Mouse (Mus musculus) urinary bladder, postnatal 14 days (tissue): ENCODE data around the gene 1700129C05Rik.

Source experiments
- DNase-seq: peaks from one replicate; pipeline ENCODE4 v3.0.0; 2021; ENCODE audit warnings: low spot score

1700129C05Rik gene

DNA sequence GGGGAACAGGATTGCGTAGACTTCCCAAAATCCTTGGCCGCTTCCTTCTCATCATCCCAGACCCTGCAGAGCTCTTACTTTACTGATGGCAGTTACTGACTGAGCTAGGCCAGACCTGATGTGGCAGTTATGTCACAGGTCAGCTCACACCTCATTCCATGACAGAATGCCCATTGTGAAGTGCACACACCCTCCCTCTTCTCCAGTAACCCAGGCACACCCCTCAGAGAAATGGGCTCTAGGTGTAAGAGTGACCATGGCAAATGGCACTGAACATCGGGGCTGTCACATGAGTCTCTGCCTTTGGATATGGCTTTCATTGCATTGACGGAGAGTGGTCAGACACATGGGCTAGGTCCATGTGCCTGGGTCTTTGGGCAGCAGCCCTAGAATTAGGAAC lies at the start of gene 1700129C05Rik:
TSS of gene 1700129C05Rik (minus strand) at position 101 of the 400 bp plus-strand sequence.
- DNase-seq: no peak

DNA sequence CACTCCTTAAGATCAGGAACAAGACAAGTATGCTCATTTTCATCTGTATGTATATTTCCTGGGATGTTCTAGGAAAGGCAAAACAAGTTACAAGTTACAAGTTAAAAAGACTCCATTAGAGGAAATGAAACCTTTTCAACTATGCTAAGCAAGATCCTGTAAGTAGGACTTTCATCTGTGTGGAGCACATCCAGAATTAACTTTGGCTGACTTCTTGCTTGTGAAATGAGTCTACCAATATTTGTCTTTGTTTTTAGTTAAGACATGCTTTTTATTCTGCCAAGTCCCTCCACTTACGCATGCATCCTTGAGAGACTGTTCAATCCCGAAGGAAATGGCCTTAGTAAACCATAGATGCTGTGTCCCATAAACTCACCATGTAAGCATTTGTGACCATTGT lies 43.4 kb upstream of the 1700129C05Rik start:
- no peak for DNase-seq

- no peak for DNase-seq
Observed at GRCm38 (mm10) chr14:59185514-59185913, 42.8 kb upstream of the 1700129C05Rik start.

DNA sequence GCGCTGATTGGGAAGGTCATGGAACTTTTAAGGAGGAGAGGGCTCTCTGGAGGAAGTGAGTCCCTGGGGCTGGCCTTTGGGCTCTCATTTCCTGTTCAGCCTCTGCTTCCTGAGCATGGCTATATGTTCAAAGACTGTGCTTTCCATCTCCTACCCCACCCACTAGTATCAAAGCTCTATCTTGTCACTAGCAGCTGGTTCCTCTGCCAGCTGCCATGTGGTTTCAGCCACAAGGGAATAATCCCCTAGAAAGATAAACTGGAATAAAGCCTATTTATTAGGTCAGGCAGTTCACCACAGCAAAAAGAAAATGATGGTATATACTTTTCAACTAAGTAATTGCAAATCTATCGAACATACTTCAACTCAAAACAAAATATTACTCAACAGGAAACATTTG lies 40.0 kb upstream of the 1700129C05Rik start:
- no peak for DNase-seq

- DNase-seq: no peak
Observed at GRCm38 (mm10) chr14:59178649-59179048, 36.0 kb upstream of the 1700129C05Rik start, which contains the start of gene Gm5142. Gene Gm5142, minus strand, starts transcription at chr14:59178749.

GRCm38 (mm10) chr14:59157016-59157698 lies 14.5 kb upstream of the 1700129C05Rik start:
- no peak for DNase-seq

DNA sequence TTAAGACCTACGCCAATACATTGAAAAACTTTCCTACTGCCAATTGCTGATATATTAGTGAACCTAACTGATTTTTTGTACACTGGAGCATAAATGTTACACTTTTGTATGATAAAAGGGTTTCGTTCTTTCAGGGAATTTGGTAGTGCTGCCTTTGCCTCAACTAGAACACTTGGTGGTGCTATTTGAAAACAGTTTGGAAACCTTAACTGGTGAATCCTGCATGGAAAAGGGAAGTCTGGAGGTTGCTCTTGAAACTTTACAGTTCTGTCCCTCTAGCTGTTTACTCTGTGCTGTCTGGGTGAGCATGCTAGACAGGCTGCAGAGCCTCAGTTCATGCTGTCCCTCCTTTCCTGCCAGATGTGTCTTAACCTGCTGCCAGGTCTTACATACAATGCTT lies 12.9 kb upstream of the 1700129C05Rik start:
- no peak for DNase-seq

- DNase-seq: no peak
Observed at GRCm38 (mm10) chr14:59114281-59114680, 28.4 kb downstream of the 1700129C05Rik start.

DNA sequence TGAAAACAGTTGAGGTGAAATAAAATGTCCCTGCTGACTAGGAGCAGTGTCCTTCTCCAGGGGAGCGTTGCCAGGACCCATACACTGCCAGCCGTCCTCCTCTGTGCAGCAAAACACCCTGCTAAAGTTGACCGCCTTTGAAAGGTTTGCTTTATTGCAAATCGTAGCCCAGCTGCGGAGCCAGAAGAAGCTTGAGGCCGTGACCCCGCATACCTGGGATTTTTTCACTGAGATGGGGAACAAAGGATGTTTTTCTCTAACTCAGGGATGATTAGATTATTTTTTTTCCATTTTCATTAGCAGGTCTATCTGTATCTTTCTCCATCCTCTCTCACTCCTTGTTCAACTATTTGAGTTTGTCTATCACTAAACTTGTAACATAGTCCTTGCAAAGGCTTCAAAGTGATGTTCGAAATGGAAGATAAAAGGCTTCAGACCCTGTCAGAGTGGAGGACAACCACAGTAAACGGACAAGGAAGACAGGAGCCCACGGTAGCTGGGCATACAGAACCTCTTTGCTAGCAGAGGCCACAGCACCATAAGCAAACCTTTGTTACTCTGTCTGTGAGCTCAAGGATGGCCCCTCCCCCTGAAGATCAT lies 38.6 kb downstream of the 1700129C05Rik start:
- no peak for DNase-seq

GRCm38 (mm10) chr14:59093601-59094000 lies 49.1 kb downstream of the 1700129C05Rik start:
- DNase-seq: no peak

- DNase-seq: peak; percentile 26
Observed at GRCm38 (mm10) chr14:59084396-59084795, 58.3 kb downstream of the 1700129C05Rik start.
